Mouse (Mus musculus): ENCODE results near the gene Notch3.

DNA sequence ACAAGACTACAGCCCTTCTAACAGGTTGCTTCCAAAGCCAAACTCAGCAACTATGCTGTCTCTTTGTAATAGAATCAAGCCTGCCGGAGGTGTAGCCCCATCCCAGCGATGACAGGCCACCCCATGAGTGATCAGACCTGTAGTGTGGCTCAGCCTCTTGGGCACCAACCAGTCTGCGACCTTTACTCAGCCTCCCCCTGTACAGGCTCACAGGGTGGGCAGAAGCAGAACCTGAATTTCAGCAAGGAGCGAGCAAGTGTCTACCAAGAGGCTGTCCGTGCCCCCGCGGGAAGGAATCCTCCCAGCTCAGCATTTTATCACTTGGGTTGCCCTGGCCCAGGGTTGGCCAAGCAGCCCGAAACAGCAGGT, 67.1 kb downstream of the Notch3 start:
- TF ChIP-seq CTCF (IDR thresholded peaks at IDR 0.05; ENCODE audit: low read depth) (no peak), EP300 (IDR thresholded peaks at IDR 0.05; ENCODE audit: low read depth) (no peak)

Measured in heart, postnatal 0 days (tissue).